ENCODE assay signal across 9 mouse cellular contexts in the genomic region with DNA sequence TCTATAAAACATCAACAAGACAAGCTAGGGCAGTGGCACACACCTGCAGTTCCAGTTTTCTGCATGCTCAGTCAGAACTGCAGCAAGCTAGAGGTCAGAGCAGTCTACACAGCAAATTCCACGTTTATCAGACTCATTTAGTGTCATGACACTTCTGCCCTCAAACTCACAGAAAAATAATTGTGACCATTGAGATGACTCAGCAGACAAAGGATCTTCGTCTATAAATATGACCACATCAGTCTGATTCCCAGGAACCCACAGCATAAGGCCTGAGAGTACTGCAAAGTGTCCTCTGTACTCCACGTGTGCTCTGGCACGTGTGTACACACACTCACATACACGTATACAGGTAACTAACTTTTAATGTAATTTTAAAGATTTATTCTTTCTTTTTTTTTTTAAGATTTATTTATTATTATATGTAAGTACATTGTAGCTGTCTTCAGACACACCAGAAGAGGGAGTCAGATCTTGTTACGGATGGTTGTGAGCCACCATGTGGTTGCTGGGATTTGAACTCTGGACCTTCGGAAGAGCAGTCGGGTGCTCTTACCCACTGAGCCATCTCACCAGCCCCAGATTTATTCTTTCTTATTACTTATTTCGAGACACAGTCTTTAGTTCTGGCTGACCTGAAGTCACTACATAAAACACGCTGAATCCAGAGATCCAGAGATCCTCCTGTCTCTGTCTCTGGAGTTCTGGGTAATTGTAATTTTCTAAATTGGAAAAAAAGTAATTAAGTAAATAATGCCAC. TPM values are rescaled to one million over a fixed set of nuclear protein-coding genes. Genes with fewer than 3 reads are reported as not detected.
DNase-seq lines count a peak whose midpoint lies in the region; ATAC-seq and TF ChIP-seq lines count a peak whose summit lies in the region.
"Had no signal": no experiment of that assay in that cellular context is flagged by ENCODE, and none has a peak within 500 bp of the region (broad histone marks: within the 10 kb centered on the region; RNA-seq: fewer than 3 reads in every experiment).

No protein-coding gene starts in this region.

- ATAC-seq in lung, embryonic 14.5 days (ENCODE audit: insufficient read depth) = 0 out of 2 replicates have a peak, but pooled peaks have one; percentile 7
- ATAC-seq in embryonic facial prominence, embryonic 15.5 days (ENCODE audit: insufficient number of reproducible peaks, low FRiP score, low TSS enrichment, low read depth) = no peak
- peak; percentile 26; the same call in 1 of the 2 replicates for ATAC-seq in neural tube, embryonic 15.5 days (ENCODE audit: low FRiP score)

- H3K27me3 ChIP-seq in lung, embryonic 14.5 days (ENCODE audit: insufficient read depth, low read length) = no peaks in the 10 kb centered on the region
- H3K27me3 ChIP-seq in embryonic facial prominence, embryonic 15.5 days = 0 out of 2 replicates have a peak, but pooled peaks cover 2% of the 10 kb centered on the region
- 0 out of 2 replicates have a peak, but pooled peaks cover 3% of the 10 kb centered on the region for H3K27me3 ChIP-seq in limb, embryonic 10.5 days (ENCODE audit: low read depth, poor library complexity, severe bottlenecking)
- peaks cover 29% of the 10 kb centered on the region for H3K27me3 ChIP-seq in neural tube, embryonic 15.5 days (replicated peaks)

- H3K4me2 ChIP-seq in lung, embryonic 14.5 days = peak overlapping the region; percentile 78
- H3K4me2 ChIP-seq in embryonic facial prominence, embryonic 15.5 days (replicated peaks) = peak overlapping the region; percentile 66
- H3K4me2 ChIP-seq in neural tube, embryonic 15.5 days = peak overlapping the region; percentile 63

- peaks cover 28% of the 10 kb centered on the region for H3K36me3 ChIP-seq in lung, embryonic 14.5 days (ENCODE audit: insufficient read depth)
- peaks cover 30% of the 10 kb centered on the region for H3K36me3 ChIP-seq in embryonic facial prominence, embryonic 15.5 days
- H3K36me3 ChIP-seq in limb, embryonic 10.5 days = peaks cover 33% of the 10 kb centered on the region
- peaks cover 25% of the 10 kb centered on the region for H3K36me3 ChIP-seq in neural tube, embryonic 15.5 days

- no peak overlapping the region for H3K9ac ChIP-seq in lung, embryonic 14.5 days
- H3K9ac ChIP-seq in embryonic facial prominence, embryonic 15.5 days = no peak overlapping the region
- no peak overlapping the region for H3K9ac ChIP-seq in neural tube, embryonic 15.5 days (replicated peaks)

- H3K9me3 ChIP-seq in lung, embryonic 14.5 days (ENCODE audit: low read depth, low read length) = no peaks in the 10 kb centered on the region
- no peaks in the 10 kb centered on the region for H3K9me3 ChIP-seq in embryonic facial prominence, embryonic 15.5 days (replicated peaks)
- H3K9me3 ChIP-seq in limb, embryonic 10.5 days (replicated peaks) = no peaks in the 10 kb centered on the region
- no peaks in the 10 kb centered on the region for H3K9me3 ChIP-seq in neural tube, embryonic 15.5 days (replicated peaks)

- DNase-seq in lung, embryonic 14.5 days = no peak
- no peak for DNase-seq in lung, adult 2 months
- DNase-seq in limb, embryonic 10.5 days (ENCODE audit: low spot score) = no peak
- no peak for DNase-seq in urinary bladder, adult 18-20 months (ENCODE audit: low spot score in 2 of 2)
- no peak for DNase-seq in adrenal gland, adult 2 months

- TF ChIP-seq CTCF in lung, embryonic 14.5 days (IDR thresholded peaks at IDR 0.05; ENCODE audit: low read depth) = no peak
- TF ChIP-seq CTCF in lung, adult 2 months (IDR thresholded peaks at IDR 0.05; ENCODE audit: insufficient read depth, low read length) = no peak

- WGBS in lung, embryonic 14.5 days = 75% methylated on average over 9 of the region's 10 CpGs
- WGBS in lung, adult 2 months = 70% methylated on average over 10 of the region's 10 CpGs
- WGBS in embryonic facial prominence, embryonic 15.5 days = 78% methylated on average over 10 of the region's 10 CpGs
- WGBS in limb, embryonic 10.5 days = 81% methylated on average over 10 of the region's 10 CpGs
- WGBS in neural tube, embryonic 15.5 days = 80% methylated on average over 10 of the region's 10 CpGs

- 0 out of 2 replicates have a peak overlapping the region, but pooled peaks have one; percentile 69 for H3K4me3 ChIP-seq in lung, embryonic 14.5 days (ENCODE audit: low read depth, low read length)
- H3K4me3 ChIP-seq in lung, adult 2 months (replicated peaks; ENCODE audit: extremely low read depth, low read depth, low read length) = no peak overlapping the region
- peak overlapping the region; percentile 82 for H3K4me3 ChIP-seq in embryonic facial prominence, embryonic 15.5 days (replicated peaks)
- H3K4me3 ChIP-seq in limb, embryonic 10.5 days = peak overlapping the region; percentile 73
- peak overlapping the region; percentile 84 for H3K4me3 ChIP-seq in neural tube, embryonic 15.5 days (replicated peaks)

- no peak overlapping the region for H3K27ac ChIP-seq in lung, embryonic 14.5 days (ENCODE audit: low read depth)
- H3K27ac ChIP-seq in embryonic facial prominence, embryonic 15.5 days (replicated peaks) = no peak overlapping the region
- H3K27ac ChIP-seq in limb, embryonic 10.5 days = peak overlapping the region; percentile 91
- peak overlapping the region; percentile 68 for H3K27ac ChIP-seq in neural tube, embryonic 15.5 days (replicated peaks)

- TF ChIP-seq POLR2A in lung, adult 2 months (IDR thresholded peaks at IDR 0.05; ENCODE audit: borderline replicate concordance, extremely low read depth, low read depth, low read length) = no peak

- 0 out of 2 replicates have a peak, but pooled peaks cover 3% of the 10 kb centered on the region for H3K4me1 ChIP-seq in lung, embryonic 14.5 days (ENCODE audit: insufficient read depth)
- peaks cover 6% of the 10 kb centered on the region for H3K4me1 ChIP-seq in lung, adult 2 months (ENCODE audit: control insufficient read depth, insufficient read depth, low read length)
- H3K4me1 ChIP-seq in embryonic facial prominence, embryonic 15.5 days = peaks cover 15% of the 10 kb centered on the region
- peaks cover 11% of the 10 kb centered on the region for H3K4me1 ChIP-seq in limb, embryonic 10.5 days
- peaks cover 17% of the 10 kb centered on the region for H3K4me1 ChIP-seq in neural tube, embryonic 15.5 days

RNA-seq across cellular contexts. Expression of gene Fam32a, which starts 0.6 kb away (rescaled TPM):
- polyA plus RNA-seq in lung, embryonic 14.5 days (2014; fragmentation: Nextera tagmentation; extraction: Ambion mirVana) = 65.3 and 69.6 TPM in 2 replicates
- 35.9 and 50.0 TPM in 2 replicates for polyA plus RNA-seq in lung, adult 2 months (2012; rRNA removed)
- 71.0 and 72.1 TPM in 2 replicates for polyA plus RNA-seq in embryonic facial prominence, embryonic 15.5 days (2015; fragmentation: Nextera tagmentation; extraction: Ambion mirVana)
- polyA plus RNA-seq in limb, embryonic 10.5 days (2016; fragmentation: Nextera tagmentation; extraction: Ambion mirVana) = 69.3 and 70.4 TPM in 2 replicates
- polyA plus RNA-seq in neural tube, embryonic 15.5 days (2015; fragmentation: Nextera tagmentation; extraction: Ambion mirVana) = 78.7 and 86.4 TPM in 2 replicates
- 10 to 100 TPM; 58.6 to 63.8 TPM for total RNA-seq in adrenal gland, adult 2 months (2021)
- 21.0 and 23.3 TPM in 2 replicates for polyA plus RNA-seq in adrenal gland, adult 2 months (2012; rRNA removed)

RNA-seq across cellular contexts. Expression of gene Gm11034, which starts 5.5 kb away (rescaled TPM):
- polyA plus RNA-seq in lung, embryonic 14.5 days (2014; fragmentation: Nextera tagmentation; extraction: Ambion mirVana) = not detected in 2 replicates
- polyA plus RNA-seq in lung, adult 2 months (2012; rRNA removed) = not detected in 2 replicates
- polyA plus RNA-seq in embryonic facial prominence, embryonic 15.5 days (2015; fragmentation: Nextera tagmentation; extraction: Ambion mirVana) = not detected in 2 replicates
- not detected in 2 replicates for polyA plus RNA-seq in limb, embryonic 10.5 days (2016; fragmentation: Nextera tagmentation; extraction: Ambion mirVana)
- not detected in 2 replicates for polyA plus RNA-seq in neural tube, embryonic 15.5 days (2015; fragmentation: Nextera tagmentation; extraction: Ambion mirVana)
- not detected for total RNA-seq in adrenal gland, adult 2 months (2021)
- not detected in 2 replicates for polyA plus RNA-seq in adrenal gland, adult 2 months (2012; rRNA removed)
- total RNA-seq: hematopoietic stem cell, adult 5-6 weeks had no signal
- polyA plus RNA-seq: brain, embryonic 14.5 days had no signal

RNA-seq across cellular contexts. Expression of gene Cib3, which starts 6.3 kb away (rescaled TPM):
- 0.24 TPM in 1 of 2 replicates, not detected in the other for polyA plus RNA-seq in lung, embryonic 14.5 days (2014; fragmentation: Nextera tagmentation; extraction: Ambion mirVana)
- 0.25 TPM in 1 of 2 replicates, not detected in the other for polyA plus RNA-seq in lung, adult 2 months (2012; rRNA removed)
- polyA plus RNA-seq in embryonic facial prominence, embryonic 15.5 days (2015; fragmentation: Nextera tagmentation; extraction: Ambion mirVana) = 0.31 TPM in 1 of 2 replicates, not detected in the other
- polyA plus RNA-seq in limb, embryonic 10.5 days (2016; fragmentation: Nextera tagmentation; extraction: Ambion mirVana) = not detected in 2 replicates
- not detected in 2 replicates for polyA plus RNA-seq in neural tube, embryonic 15.5 days (2015; fragmentation: Nextera tagmentation; extraction: Ambion mirVana)
- not detected for total RNA-seq in adrenal gland, adult 2 months (2021)
- 0.07 TPM in 1 of 2 replicates, not detected in the other for polyA plus RNA-seq in adrenal gland, adult 2 months (2012; rRNA removed)
- total RNA-seq: hematopoietic stem cell, adult 5-6 weeks had no signal
- polyA plus RNA-seq: brain, embryonic 14.5 days had no signal

RNA-seq across cellular contexts. Expression of gene Ap1m1, which starts 20.9 kb away (rescaled TPM):
- 102 and 104 TPM in 2 replicates for polyA plus RNA-seq in lung, embryonic 14.5 days (2014; fragmentation: Nextera tagmentation; extraction: Ambion mirVana)
- polyA plus RNA-seq in lung, adult 2 months (2012; rRNA removed) = 67.5 and 78.6 TPM in 2 replicates
- polyA plus RNA-seq in embryonic facial prominence, embryonic 15.5 days (2015; fragmentation: Nextera tagmentation; extraction: Ambion mirVana) = 109 and 112 TPM in 2 replicates
- 132 and 144 TPM in 2 replicates for polyA plus RNA-seq in limb, embryonic 10.5 days (2016; fragmentation: Nextera tagmentation; extraction: Ambion mirVana)
- polyA plus RNA-seq in neural tube, embryonic 15.5 days (2015; fragmentation: Nextera tagmentation; extraction: Ambion mirVana) = 235 and 249 TPM in 2 replicates
- total RNA-seq in adrenal gland, adult 2 months (2021) = 10 to 100 TPM; 66.3 to 67.8 TPM
- polyA plus RNA-seq in adrenal gland, adult 2 months (2012; rRNA removed) = 62.1 and 75.1 TPM in 2 replicates

RNA-seq across cellular contexts. Expression of gene Hsh2d, which starts 29.5 kb away (rescaled TPM):
- polyA plus RNA-seq in lung, embryonic 14.5 days (2014; fragmentation: Nextera tagmentation; extraction: Ambion mirVana) = 0.30 and 0.51 TPM in 2 replicates
- 1.6 and 1.8 TPM in 2 replicates for polyA plus RNA-seq in lung, adult 2 months (2012; rRNA removed)
- polyA plus RNA-seq in embryonic facial prominence, embryonic 15.5 days (2015; fragmentation: Nextera tagmentation; extraction: Ambion mirVana) = 0.26 TPM in 1 of 2 replicates, not detected in the other
- not detected in 2 replicates for polyA plus RNA-seq in limb, embryonic 10.5 days (2016; fragmentation: Nextera tagmentation; extraction: Ambion mirVana)
- polyA plus RNA-seq in neural tube, embryonic 15.5 days (2015; fragmentation: Nextera tagmentation; extraction: Ambion mirVana) = 0.70 TPM in 1 of 2 replicates, not detected in the other
- not detected for total RNA-seq in adrenal gland, adult 2 months (2021)
- 0.17 TPM in 1 of 2 replicates, not detected in the other for polyA plus RNA-seq in adrenal gland, adult 2 months (2012; rRNA removed)

Comparison
In these comparisons a context has a peak if more than half of its experiments do, and no peak if none do; other contexts are left out.
1. H3K27ac ChIP-seq: peak in limb, embryonic 10.5 days (single experiment) and neural tube, embryonic 15.5 days (single experiment); none in lung, embryonic 14.5 days (single experiment) and embryonic facial prominence, embryonic 15.5 days (single experiment).
2. Peak in every context shown above with its lines, with median percentiles within 50 percentile points of each other: H3K4me2 ChIP-seq.